Mouse (Mus musculus): ENCODE measurements around the gene Uqcc3. TPM values are rescaled to one million over a fixed set of nuclear protein-coding genes. Genes with fewer than 3 reads are reported as not detected.
"Not testable (repeated sequence)": the region's sequence is repeated elsewhere in the genome, so short reads cannot be mapped to it uniquely, and the experiment has no call there.

Gene Uqcc3
- polyA plus RNA-seq, 1 experiment from 2014 or later: 60.6 TPM

DNA sequence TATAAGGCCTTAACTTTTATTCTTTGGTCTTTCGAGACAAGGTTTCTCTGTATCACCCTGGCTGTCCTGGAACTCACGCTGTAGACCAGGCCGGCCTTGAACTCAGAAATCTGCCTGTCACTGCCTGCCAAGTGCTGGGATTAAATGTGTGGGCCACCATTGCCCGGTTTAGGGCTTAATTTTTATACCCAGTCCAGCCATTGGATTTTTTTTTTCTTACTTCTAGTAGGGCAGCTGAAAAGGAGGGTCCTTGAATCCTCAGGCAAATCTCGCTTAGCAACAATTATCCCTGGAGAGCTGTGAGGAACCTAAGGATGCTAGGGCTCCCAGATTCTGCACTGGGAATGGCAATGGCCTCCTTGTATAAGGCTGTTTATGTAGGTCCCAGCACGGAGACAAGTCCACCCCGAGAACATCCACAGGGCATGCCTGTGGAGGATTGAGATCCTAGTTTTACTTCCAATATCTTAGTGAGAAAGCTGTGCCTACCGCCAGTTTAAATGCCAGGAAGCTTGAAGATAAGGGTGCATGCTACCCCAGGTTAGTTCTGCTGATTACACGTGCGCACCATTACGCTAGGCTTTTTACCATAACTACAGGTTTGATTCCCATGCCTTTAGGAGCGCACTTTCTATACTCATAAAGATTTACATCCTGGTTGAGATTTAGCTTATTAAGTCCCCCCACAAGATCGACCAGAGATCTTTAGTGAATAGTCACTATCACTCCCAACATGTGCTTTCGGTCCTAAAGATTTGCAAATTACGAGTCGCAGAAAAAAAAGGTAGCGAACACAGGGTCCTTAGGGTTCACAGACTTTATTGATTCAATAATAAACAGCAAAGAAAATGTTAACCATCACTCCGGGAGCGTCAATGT is 7.1 kb upstream of the Uqcc3 start:
- no peak for DNase-seq (ENCODE audit: low spot score)
- H3K4me3 ChIP-seq: peak overlapping the region; percentile 68
- no peaks in the 10 kb centered on the region for H3K27me3 ChIP-seq (ENCODE audit: low read depth, poor library complexity, severe bottlenecking)
- peaks cover 21% of the 10 kb centered on the region for H3K36me3 ChIP-seq
- H3K9me3 ChIP-seq (replicated peaks): no peaks in the 10 kb centered on the region
- H3K4me1 ChIP-seq: peaks cover 14% of the 10 kb centered on the region
- peak overlapping the region; percentile 93 for H3K27ac ChIP-seq
- WGBS: 17% methylated on average over 19 of the region's 19 CpGs

DNA sequence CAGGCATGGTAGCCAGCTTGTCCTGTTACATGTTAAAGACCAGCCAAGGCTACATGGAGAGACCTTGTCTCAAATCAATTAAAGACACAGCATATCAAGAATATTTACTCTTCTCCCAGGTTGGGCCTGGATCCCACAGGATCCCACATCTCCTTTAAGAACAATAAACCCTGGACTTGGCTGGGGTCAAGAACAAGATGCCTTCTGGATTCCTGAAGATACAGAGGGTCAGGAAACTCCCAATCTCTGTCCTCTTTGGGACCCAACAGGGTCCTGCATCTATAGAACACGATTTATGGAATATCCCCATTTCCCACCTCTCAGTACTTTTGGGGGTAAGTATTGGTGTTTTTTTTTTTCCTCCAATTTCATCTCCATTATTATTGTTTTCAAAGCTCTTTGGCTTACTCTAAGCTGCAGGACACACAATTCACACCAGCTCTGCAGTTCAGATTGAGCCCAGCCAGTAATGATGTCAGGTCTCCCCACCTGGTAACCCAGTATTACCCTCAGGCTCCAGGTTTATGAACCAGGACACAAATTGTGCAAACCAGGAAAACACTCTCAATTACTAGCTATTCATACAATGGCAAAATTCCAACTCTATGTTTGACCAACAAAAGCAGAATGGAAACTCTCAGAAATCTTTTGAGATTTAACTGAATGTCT is 6.3 kb upstream of the Uqcc3 start:
- Histone ChIP-seq H3K4me1 (peaks cover 14% of the 10 kb centered on the region), H3K9me3 (replicated peaks) (no peaks in the 10 kb centered on the region), H3K36me3 (peaks cover 20% of the 10 kb centered on the region), H3K4me3 (peak overlapping the region; percentile 68), H3K27me3 (ENCODE audit: low read depth, poor library complexity, severe bottlenecking) (no peaks in the 10 kb centered on the region), H3K27ac (peak overlapping the region; percentile 93)
- 37% methylated on average over 1 of the region's 1 CpGs for WGBS
- DNase-seq (ENCODE audit: low spot score): no peak

DNA sequence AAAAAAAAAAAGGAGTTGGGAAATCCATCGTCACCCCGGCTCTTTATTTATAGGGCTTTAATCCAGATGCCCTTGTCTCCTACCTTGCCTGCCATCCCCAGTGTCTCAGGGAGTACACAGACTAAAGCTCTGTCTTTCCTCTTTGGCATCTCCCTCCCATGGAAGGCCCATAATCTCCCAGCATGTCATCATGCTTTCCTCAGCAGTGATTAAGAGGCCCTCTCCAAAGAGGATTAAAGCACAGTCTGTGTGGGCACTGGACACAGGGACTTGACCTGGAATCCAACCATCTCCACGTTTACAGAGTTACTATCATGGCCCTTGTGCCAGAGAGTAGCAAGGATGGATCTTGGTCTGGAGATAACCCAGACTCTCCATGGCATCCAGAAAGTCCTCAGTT is 2.9 kb upstream of the Uqcc3 start, which contains the start of the genes Lbhd1 and Gm49403:
Gene Lbhd1, plus strand, starts transcription at position 117 of the 400 bp plus-strand sequence.
Gene Gm49403, plus strand, starts transcription at position 315 of the 400 bp plus-strand sequence.
- DNase-seq (ENCODE audit: low spot score): no peak
- peaks cover 18% of the 10 kb centered on the region for H3K4me1 ChIP-seq
- no peak within 1 kb of the TSS for H3K27ac ChIP-seq
- no peaks in the 10 kb centered on the region for H3K27me3 ChIP-seq (ENCODE audit: low read depth, poor library complexity, severe bottlenecking)
- no peaks in the 10 kb centered on the region for H3K9me3 ChIP-seq (replicated peaks)
- WGBS: 91% methylated on average over 3 of the region's 3 CpGs
- H3K4me3 ChIP-seq: no peak within 1 kb of the TSS
- H3K36me3 ChIP-seq: peaks cover 11% of the 10 kb centered on the region; the same call in 1 of the 2 replicates

DNA sequence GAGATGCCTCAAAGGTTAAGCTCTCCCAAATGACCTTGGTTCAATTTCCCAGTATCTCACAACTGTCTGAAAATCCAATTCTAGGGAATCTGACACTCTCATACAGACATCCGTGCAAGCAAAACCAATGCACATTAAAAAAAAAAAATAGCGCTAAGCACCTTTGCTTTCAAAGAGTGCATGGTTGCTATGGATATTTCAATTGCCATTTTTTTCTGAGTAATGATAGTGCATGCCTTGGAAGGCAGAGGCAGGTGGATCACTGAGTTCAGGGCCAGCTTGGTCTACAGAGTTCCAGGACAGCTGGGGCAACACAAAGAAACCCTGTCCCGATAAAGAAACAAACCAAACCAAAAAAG is 290 bp upstream of the Uqcc3 start:
- Histone ChIP-seq H3K4me3 (peak overlapping the region; percentile 84), H3K9me3 (replicated peaks) (no peaks in the 10 kb centered on the region), H3K4me1 (peaks cover 10% of the 10 kb centered on the region; the same call in 1 of the 2 replicates), H3K27me3 (ENCODE audit: low read depth, poor library complexity, severe bottlenecking) (no peaks in the 10 kb centered on the region), H3K27ac (peak overlapping the region; percentile 92), H3K36me3 (peaks cover 31% of the 10 kb centered on the region)
- no peak for DNase-seq (ENCODE audit: low spot score)
- 18% methylated on average over 3 of the region's 3 CpGs for WGBS

- 96% methylated on average over 7 of the region's 7 CpGs for WGBS
- Histone ChIP-seq H3K27ac (no peak overlapping the region), H3K9me3 (replicated peaks) (no peaks in the 10 kb centered on the region), H3K27me3 (ENCODE audit: low read depth, poor library complexity, severe bottlenecking) (no peaks in the 10 kb centered on the region), H3K36me3 (peaks cover 65% of the 10 kb centered on the region), H3K4me3 (no peak overlapping the region), H3K4me1 (peaks cover 16% of the 10 kb centered on the region)
- no peak for DNase-seq (ENCODE audit: low spot score)
Observed at GRCm38 (mm10) chr19:8875031-8875430, 5.7 kb downstream of the Uqcc3 start.

GRCm38 (mm10) chr19:8872266-8872840 is 8.4 kb downstream of the Uqcc3 start:
- H3K4me3 ChIP-seq: peak overlapping the region; percentile 96
- WGBS: 78% methylated on average over 10 of the region's 10 CpGs
- H3K9me3 ChIP-seq (replicated peaks): no peaks in the 10 kb centered on the region
- peaks cover 48% of the 10 kb centered on the region for H3K36me3 ChIP-seq
- H3K27me3 ChIP-seq (ENCODE audit: low read depth, poor library complexity, severe bottlenecking): no peaks in the 10 kb centered on the region
- DNase-seq (ENCODE audit: low spot score): no peak
- H3K4me1 ChIP-seq: peaks cover 10% of the 10 kb centered on the region
- H3K27ac ChIP-seq: peak overlapping the region; percentile 93

DNA sequence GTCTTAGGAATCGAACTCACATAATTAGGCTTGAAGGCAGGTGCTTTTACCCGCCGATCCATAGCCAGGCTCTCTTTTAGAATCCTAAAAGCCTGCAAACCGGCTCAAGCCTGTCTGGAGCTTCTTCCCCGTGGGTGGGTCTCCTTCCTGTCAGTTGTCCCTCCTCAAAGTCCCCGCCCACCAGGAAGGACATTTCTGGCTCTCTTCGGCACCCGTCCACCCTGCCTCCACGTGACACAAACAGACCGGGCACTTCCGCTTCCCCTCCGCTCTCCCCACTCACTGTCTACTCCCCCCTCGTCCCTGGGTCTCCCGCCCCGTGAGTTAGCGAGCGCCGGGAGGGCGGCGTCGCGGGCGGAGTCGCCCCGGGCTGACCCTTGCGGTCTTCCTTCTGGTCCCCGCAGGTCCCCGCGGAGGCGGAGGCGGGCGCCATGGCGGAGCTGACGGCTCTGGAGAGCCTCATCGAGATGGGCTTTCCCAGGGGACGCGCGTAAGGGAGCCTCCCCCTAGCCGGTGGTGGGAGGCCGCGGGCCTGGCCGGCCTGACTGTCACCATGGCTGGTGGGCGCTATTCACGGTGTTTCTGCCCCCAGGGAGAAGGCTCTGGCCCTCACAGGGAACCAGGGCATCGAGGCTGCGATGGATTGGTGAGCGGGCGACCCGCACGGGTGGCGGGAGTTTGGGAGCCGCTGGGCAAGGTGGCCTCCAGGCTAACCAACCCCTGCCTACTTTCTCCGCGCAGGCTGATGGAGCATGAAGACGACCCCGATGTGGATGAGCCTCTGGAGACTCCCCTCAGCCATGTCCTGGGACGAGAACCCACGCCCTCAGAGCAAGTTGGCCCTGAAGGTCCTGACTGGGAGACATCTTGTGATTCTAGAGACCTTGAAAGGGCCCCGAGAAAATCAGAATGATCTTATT is 9.2 kb downstream of the Uqcc3 start, which contains the start of gene Ubxn1:
Gene Ubxn1, plus strand, starts transcription at position 230 of the 920 bp plus-strand sequence.
- Histone ChIP-seq H3K27ac (peak within 1 kb of the TSS; percentile 93), H3K9me3 (replicated peaks) (no peaks in the 10 kb centered on the region), H3K27me3 (ENCODE audit: low read depth, poor library complexity, severe bottlenecking) (no peaks in the 10 kb centered on the region), H3K4me3 (peak within 1 kb of the TSS; percentile 96), H3K36me3 (peaks cover 40% of the 10 kb centered on the region), H3K4me1 (peaks cover 10% of the 10 kb centered on the region)
- peak; percentile 97 for DNase-seq (ENCODE audit: low spot score)
- WGBS: 1% methylated on average over 59 of the region's 59 CpGs

DNA sequence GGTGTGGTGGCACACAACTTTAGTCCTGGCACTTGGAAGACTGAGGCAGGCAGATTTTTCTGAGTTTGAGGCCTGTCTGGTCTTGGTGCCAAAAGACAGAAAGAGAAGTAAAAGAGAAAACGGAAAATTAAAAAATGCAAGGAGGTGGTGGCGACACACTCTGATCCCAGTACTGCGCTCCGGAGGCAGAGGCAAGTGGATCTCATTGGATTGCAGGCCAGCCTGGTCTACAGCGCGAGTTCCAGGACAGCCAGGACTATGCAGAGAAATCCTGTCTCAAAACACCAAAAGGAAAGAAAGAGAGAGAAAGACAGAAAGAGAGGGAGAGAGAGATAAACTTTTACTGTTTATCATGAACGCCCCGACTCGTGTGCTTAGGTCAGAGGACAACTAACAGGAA is 9.9 kb downstream of the Uqcc3 start:
- 64% methylated on average over 9 of the region's 9 CpGs for WGBS
- no peaks in the 10 kb centered on the region for H3K9me3 ChIP-seq (replicated peaks)
- H3K27me3 ChIP-seq (ENCODE audit: low read depth, poor library complexity, severe bottlenecking): no peaks in the 10 kb centered on the region
- peaks cover 33% of the 10 kb centered on the region for H3K36me3 ChIP-seq
- DNase-seq (ENCODE audit: low spot score): no peak
- H3K27ac ChIP-seq: peak overlapping the region; percentile 93
- H3K4me3 ChIP-seq: peak overlapping the region; percentile 96
- peaks cover 10% of the 10 kb centered on the region for H3K4me1 ChIP-seq

DNA sequence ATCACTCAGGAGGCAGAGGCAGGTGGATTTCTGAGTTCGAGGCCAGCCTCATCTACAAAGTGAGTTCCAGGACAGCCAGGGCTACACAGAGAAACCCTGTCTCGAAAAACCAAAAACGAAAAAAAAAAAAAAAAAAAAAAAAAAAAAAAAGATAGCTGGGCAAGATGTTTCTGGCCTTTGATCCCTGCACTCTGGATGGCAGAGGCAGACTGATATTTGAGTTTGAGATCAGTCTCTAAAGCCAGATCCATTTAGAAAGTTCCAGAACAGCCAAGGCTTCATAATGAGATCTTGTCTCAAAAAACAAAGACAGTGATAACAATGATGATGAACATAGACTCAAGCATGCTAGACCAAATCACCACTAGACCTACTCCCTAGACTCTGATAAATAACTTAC is 10.3 kb downstream of the Uqcc3 start:
- H3K9me3 ChIP-seq (replicated peaks); H3K27me3 ChIP-seq (ENCODE audit: low read depth, poor library complexity, severe bottlenecking); H3K4me1 ChIP-seq; DNase-seq (ENCODE audit: low spot score): not testable (repeated sequence)
- 74% methylated on average over 3 of the region's 3 CpGs for WGBS
- Histone ChIP-seq H3K36me3 (peaks cover 28% of the 10 kb centered on the region), H3K27ac (peak overlapping the region; percentile 93; the same call in 1 of the 2 replicates), H3K4me3 (peak overlapping the region; percentile 96)

DNA sequence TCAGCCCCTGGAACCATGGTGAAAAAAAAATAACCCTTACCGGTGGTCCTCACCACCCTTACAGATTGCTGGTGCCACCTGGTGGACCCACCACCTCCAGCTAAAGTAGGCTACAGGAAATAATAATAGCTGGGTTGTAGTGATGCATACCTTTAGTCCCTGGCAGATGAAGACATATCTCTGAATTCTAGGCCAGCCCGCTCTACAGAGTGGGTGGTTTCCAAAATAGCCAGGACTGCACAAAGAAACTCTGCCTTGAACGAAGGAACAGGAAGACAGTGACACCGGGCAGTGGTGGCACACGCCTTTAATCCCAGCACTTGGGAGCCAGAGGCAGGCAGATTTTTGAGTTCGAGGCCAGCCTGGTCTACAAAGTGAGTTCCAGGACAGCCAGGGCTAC is 16.5 kb downstream of the Uqcc3 start:
- H3K4me3 ChIP-seq: no peak overlapping the region
- H3K36me3 ChIP-seq: no peaks in the 10 kb centered on the region
- H3K9me3 ChIP-seq (replicated peaks): no peaks in the 10 kb centered on the region
- WGBS: 85% methylated on average over 6 of the region's 6 CpGs
- no peaks in the 10 kb centered on the region for H3K27me3 ChIP-seq (ENCODE audit: low read depth, poor library complexity, severe bottlenecking)
- H3K27ac ChIP-seq: no peak overlapping the region
- DNase-seq (ENCODE audit: low spot score): no peak
- no peaks in the 10 kb centered on the region for H3K4me1 ChIP-seq

- Histone ChIP-seq H3K27ac (no peak overlapping the region), H3K4me1 (no peaks in the 10 kb centered on the region), H3K9me3 (replicated peaks) (no peaks in the 10 kb centered on the region), H3K4me3 (no peak overlapping the region), H3K36me3 (no peaks in the 10 kb centered on the region), H3K27me3 (ENCODE audit: low read depth, poor library complexity, severe bottlenecking) (no peaks in the 10 kb centered on the region)
- no peak for DNase-seq (ENCODE audit: low spot score)
- 27% methylated on average over 1 of the region's 1 CpGs for WGBS
Observed at GRCm38 (mm10) chr19:8859018-8859417, 21.7 kb downstream of the Uqcc3 start.

GRCm38 (mm10) chr19:8857689-8858088 is 23.0 kb downstream of the Uqcc3 start:
- H3K27ac ChIP-seq: no peak overlapping the region
- 43% methylated on average over 4 of the region's 4 CpGs for WGBS
- no peaks in the 10 kb centered on the region for H3K36me3 ChIP-seq
- H3K9me3 ChIP-seq (replicated peaks): no peaks in the 10 kb centered on the region
- no peaks in the 10 kb centered on the region for H3K27me3 ChIP-seq (ENCODE audit: low read depth, poor library complexity, severe bottlenecking)
- no peak overlapping the region for H3K4me3 ChIP-seq
- DNase-seq (ENCODE audit: low spot score): no peak
- no peaks in the 10 kb centered on the region for H3K4me1 ChIP-seq

All from limb, embryonic 10.5 days (tissue).